Mouse (Mus musculus): ENCODE measurements around the gene Gpr37.

- TF ChIP-seq CTCF (IDR thresholded peaks at IDR 0.05; ENCODE audit: control insufficient read depth, insufficient read depth, insufficient replicate concordance, low read depth, low read length) = no peak
- no peak for TF ChIP-seq POLR2A (IDR thresholded peaks at IDR 0.05; ENCODE audit: control insufficient read depth, low read depth, low read length)
Observed at GRCm38 (mm10) chr6:25726560-25726959, 36.0 kb upstream of the Gpr37 start.

All from testis, adult 2 months (tissue).